Mouse (Mus musculus): ENCODE data around the gene Tmed4. TPM values are rescaled to one million over a fixed set of nuclear protein-coding genes. Genes with fewer than 3 reads are reported as not detected.
A peak's percentile ranks its signal among the peaks of the same experiment; 100 is the strongest.

Tmed4 gene
- polyA plus RNA-seq, 2 experiments, result 108 to 137 TPM

- no peak overlapping the region for H3K4me3 ChIP-seq (replicated peaks; ENCODE audit: low read length)
- H3K36me3 ChIP-seq (ENCODE audit: control insufficient read depth, insufficient read depth, low read length), result peaks cover 40% of the 10 kb centered on the region
- no peak for TF ChIP-seq POLR2A (IDR thresholded peaks at IDR 0.05; ENCODE audit: borderline replicate concordance, extremely low read depth, insufficient read depth, insufficient read length)
These were observed 21.4 kb upstream of the Tmed4 start for GRCm38 (mm10) chr11:6296077-6296476.

GRCm38 (mm10) chr11:6294632-6295031, 20.0 kb upstream of the Tmed4 start:
- H3K9me3 ChIP-seq (ENCODE audit: control insufficient read depth, low read length), result no peaks in the 10 kb centered on the region
- H3K4me2 ChIP-seq (replicated peaks; ENCODE audit: low read depth, low read length, severe bottlenecking), result no peak overlapping the region
- no peaks in the 10 kb centered on the region for H3K27me3 ChIP-seq (ENCODE audit: control insufficient read depth, insufficient read depth, low read length)
- DNase-seq (ENCODE audit: low spot score) (no peak), ATAC-seq (ENCODE audit: low FRiP score, low read depth) (no peak)
- H3K9ac ChIP-seq (ENCODE audit: low read depth, low read length, severe bottlenecking), result no peak overlapping the region
- H3K36me3 ChIP-seq (ENCODE audit: control insufficient read depth, insufficient read depth, low read length), result peaks cover 27% of the 10 kb centered on the region
- TF ChIP-seq POLR2A (IDR thresholded peaks at IDR 0.05; ENCODE audit: borderline replicate concordance, extremely low read depth, insufficient read depth, insufficient read length), result no peak
- H3K4me3 ChIP-seq (replicated peaks; ENCODE audit: low read length), result no peak overlapping the region
- peaks cover 5% of the 10 kb centered on the region; the same call in 1 of the 2 replicates for H3K4me1 ChIP-seq (ENCODE audit: control insufficient read depth, insufficient read depth, low read length)
- no peak overlapping the region for H3K27ac ChIP-seq (replicated peaks; ENCODE audit: low read depth, low read length)
- 89% methylated on average over 4 of the region's 4 CpGs for WGBS

More at GRCm38 (mm10) chr11:6296077-6296476, 21.4 kb upstream of the Tmed4 start:
- no peak for ATAC-seq (ENCODE audit: low FRiP score, low read depth)
- H3K27me3 ChIP-seq (ENCODE audit: control insufficient read depth, insufficient read depth, low read length), result no peaks in the 10 kb centered on the region
- H3K9ac ChIP-seq (ENCODE audit: low read depth, low read length, severe bottlenecking), result no peak overlapping the region
- H3K4me1 ChIP-seq (ENCODE audit: control insufficient read depth, insufficient read depth, low read length), result peaks cover 5% of the 10 kb centered on the region; the same call in 1 of the 2 replicates
- H3K9me3 ChIP-seq (ENCODE audit: control insufficient read depth, low read length), result no peaks in the 10 kb centered on the region
- no peak overlapping the region for H3K4me2 ChIP-seq (replicated peaks; ENCODE audit: low read depth, low read length, severe bottlenecking)
- no peak overlapping the region for H3K27ac ChIP-seq (replicated peaks; ENCODE audit: low read depth, low read length)
- DNase-seq (ENCODE audit: low spot score), result no peak

- Histone ChIP-seq H3K36me3 (ENCODE audit: control insufficient read depth, insufficient read depth, low read length) (peaks cover 19% of the 10 kb centered on the region), H3K4me1 (ENCODE audit: control insufficient read depth, insufficient read depth, low read length) (peaks cover 5% of the 10 kb centered on the region; the same call in 1 of the 2 replicates), H3K27ac (replicated peaks; ENCODE audit: low read depth, low read length) (no peak overlapping the region), H3K4me3 (replicated peaks; ENCODE audit: low read length) (no peak overlapping the region), H3K9me3 (ENCODE audit: control insufficient read depth, low read length) (no peaks in the 10 kb centered on the region), H3K9ac (ENCODE audit: low read depth, low read length, severe bottlenecking) (no peak overlapping the region), H3K27me3 (ENCODE audit: control insufficient read depth, insufficient read depth, low read length) (no peaks in the 10 kb centered on the region), H3K4me2 (replicated peaks; ENCODE audit: low read depth, low read length, severe bottlenecking) (no peak overlapping the region)
- no peak for TF ChIP-seq POLR2A (IDR thresholded peaks at IDR 0.05; ENCODE audit: borderline replicate concordance, extremely low read depth, insufficient read depth, insufficient read length)
- WGBS, result 98% methylated on average over 2 of the region's 2 CpGs
- no peak for DNase-seq (ENCODE audit: low spot score)
- no peak for ATAC-seq (ENCODE audit: low FRiP score, low read depth)
These were observed 18.9 kb upstream of the Tmed4 start for GRCm38 (mm10) chr11:6293601-6294000.

GRCm38 (mm10) chr11:6292988-6293349, 18.3 kb upstream of the Tmed4 start:
- Histone ChIP-seq H3K4me2 (replicated peaks; ENCODE audit: low read depth, low read length, severe bottlenecking) (peak overlapping the region; percentile 82), H3K27ac (replicated peaks; ENCODE audit: low read depth, low read length) (no peak overlapping the region), H3K9me3 (ENCODE audit: control insufficient read depth, low read length) (no peaks in the 10 kb centered on the region), H3K36me3 (ENCODE audit: control insufficient read depth, insufficient read depth, low read length) (peaks cover 13% of the 10 kb centered on the region), H3K4me3 (replicated peaks; ENCODE audit: low read length) (peak overlapping the region; percentile 88), H3K9ac (ENCODE audit: low read depth, low read length, severe bottlenecking) (no peak overlapping the region), H3K4me1 (ENCODE audit: control insufficient read depth, insufficient read depth, low read length) (peaks cover 5% of the 10 kb centered on the region; the same call in 1 of the 2 replicates), H3K27me3 (ENCODE audit: control insufficient read depth, insufficient read depth, low read length) (no peaks in the 10 kb centered on the region)
- no peak for TF ChIP-seq POLR2A (IDR thresholded peaks at IDR 0.05; ENCODE audit: borderline replicate concordance, extremely low read depth, insufficient read depth, insufficient read length)
- DNase-seq (ENCODE audit: low spot score) (no peak), ATAC-seq (ENCODE audit: low FRiP score, low read depth) (no peak)
- WGBS, result 95% methylated on average over 4 of the region's 4 CpGs

- H3K4me3 ChIP-seq (replicated peaks; ENCODE audit: low read length), result peak overlapping the region; percentile 88
- TF ChIP-seq POLR2A (IDR thresholded peaks at IDR 0.05; ENCODE audit: borderline replicate concordance, extremely low read depth, insufficient read depth, insufficient read length), result no peak
- peaks cover 6% of the 10 kb centered on the region for H3K36me3 ChIP-seq (ENCODE audit: control insufficient read depth, insufficient read depth, low read length)
- H3K4me1 ChIP-seq (ENCODE audit: control insufficient read depth, insufficient read depth, low read length), result peaks cover 5% of the 10 kb centered on the region; the same call in 1 of the 2 replicates
- H3K4me2 ChIP-seq (replicated peaks; ENCODE audit: low read depth, low read length, severe bottlenecking), result peak overlapping the region; percentile 82
- ATAC-seq (ENCODE audit: low FRiP score, low read depth), result peak; percentile 56
- H3K27me3 ChIP-seq (ENCODE audit: control insufficient read depth, insufficient read depth, low read length), result no peaks in the 10 kb centered on the region
- H3K27ac ChIP-seq (replicated peaks; ENCODE audit: low read depth, low read length), result peak overlapping the region; percentile 87
- 17% methylated on average over 33 of the region's 33 CpGs for WGBS
- H3K9ac ChIP-seq (ENCODE audit: low read depth, low read length, severe bottlenecking), result peak overlapping the region; percentile 74
- no peaks in the 10 kb centered on the region for H3K9me3 ChIP-seq (ENCODE audit: control insufficient read depth, low read length)
- DNase-seq (ENCODE audit: low spot score), result peak; percentile 76
These were observed 17.7 kb upstream of the Tmed4 start for GRCm38 (mm10) chr11:6292116-6292987.

Data from limb, embryonic 14.5 days (tissue).